Mouse (Mus musculus): Measurements from ENCODE around the gene Clp1.

GRCm38 (mm10) chr2:84744126-84744525 is 17.0 kb upstream of the Clp1 start:
- TF ChIP-seq CTCF (IDR thresholded peaks at IDR 0.05) (no peak), EP300 (IDR thresholded peaks at IDR 0.05) (no peak)

All from lung, postnatal 0 days (tissue).